Mouse (Mus musculus): ENCODE measurements around the gene Ncapg. TPM values are rescaled to one million over a fixed set of nuclear protein-coding genes. Genes with fewer than 3 reads are reported as not detected.

The Ncapg gene
- 7.7 and 11.2 TPM in 2 replicates for polyA plus RNA-seq (2015; fragmentation: Nextera tagmentation; extraction: Ambion mirVana)

GRCm38 (mm10) chr5:45669598-45670279 lies at the start of gene Ncapg:
Gene Ncapg, plus strand, starts transcription at chr5:45669919.

GRCm38 (mm10) chr5:45638806-45639714 lies 30.7 kb upstream of the Ncapg start, which contains the start of gene Fam184b:
Gene Fam184b, minus strand, starts transcription at chr5:45639614.

Other genes starting within 250 kb of the Ncapg start
- gene Qdpr, start 219.7 kb upstream of the Ncapg start, polyA plus RNA-seq (2015; fragmentation: Nextera tagmentation; extraction: Ambion mirVana): 172 and 203 TPM in 2 replicates
- not detected in 2 replicates for gene Clrn2, start 216.2 kb upstream of the Ncapg start, polyA plus RNA-seq (2015; fragmentation: Nextera tagmentation; extraction: Ambion mirVana)
- 48.6 and 54.6 TPM in 2 replicates for gene Lap3, start 176.5 kb upstream of the Ncapg start, polyA plus RNA-seq (2015; fragmentation: Nextera tagmentation; extraction: Ambion mirVana)
- gene Med28, start 149.7 kb upstream of the Ncapg start, polyA plus RNA-seq (2015; fragmentation: Nextera tagmentation; extraction: Ambion mirVana): 320 and 368 TPM in 2 replicates
- gene Fam184b, start 30.3 kb upstream of the Ncapg start, polyA plus RNA-seq (2015; fragmentation: Nextera tagmentation; extraction: Ambion mirVana): 0.77 and 1.8 TPM in 2 replicates
- gene Lcorl, start 187.7 kb downstream of the Ncapg start, polyA plus RNA-seq (2015; fragmentation: Nextera tagmentation; extraction: Ambion mirVana): 12.5 and 17.8 TPM in 2 replicates